Mouse (Mus musculus) lung, postnatal 0 days (tissue): ENCODE measurements around the gene Rab5c.

Source experiments
- CTCF ChIP-seq: IDR thresholded peaks from 2 replicates; pipeline ENCODE4 v1.5.1; 2016; ENCODE audit warnings: antibody characterized with exemption, mild to moderate bottlenecking
- EP300 ChIP-seq: IDR thresholded peaks from 2 replicates; pipeline ENCODE4 v1.6.1; 2016; ENCODE audit warnings: antibody characterized with exemption, mild to moderate bottlenecking, control low read depth

DNA sequence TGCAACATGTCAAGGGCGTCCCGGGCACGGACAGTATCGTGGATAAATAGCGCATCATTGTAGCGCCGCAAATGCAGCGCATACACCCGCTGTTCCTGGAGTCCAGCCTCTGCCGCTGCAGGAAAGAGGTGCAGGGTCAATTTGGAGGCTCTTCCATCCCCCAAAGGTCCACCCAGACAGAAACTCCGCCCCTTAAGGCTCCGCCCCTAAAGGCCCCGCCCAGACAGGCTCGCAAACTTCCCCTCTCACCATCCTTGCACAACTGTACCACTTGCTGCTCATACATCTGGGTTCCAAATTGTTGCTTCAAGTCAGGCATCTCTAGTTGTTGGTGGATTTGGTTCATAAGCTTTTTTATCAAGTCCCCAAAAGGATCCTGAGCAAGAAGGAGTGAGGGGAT is 36.7 kb downstream of the Rab5c start:
- TF ChIP-seq CTCF: no peak
- no peak for TF ChIP-seq EP300
